Mouse (Mus musculus): ENCODE measurements around the gene Tfam.

The Tfam gene

GRCm38 (mm10) chr10:71222639-71223038 lies 15.4 kb downstream of the Tfam start:
- no peak for DNase-seq

- DNase-seq, result peak; percentile 59 to 83
Observed at GRCm38 (mm10) chr10:71218228-71218892, 19.7 kb downstream of the Tfam start.

GRCm38 (mm10) chr10:71215996-71216395 lies 22.1 kb downstream of the Tfam start:
- DNase-seq, result no peak

- no peak for DNase-seq
Observed at GRCm38 (mm10) chr10:71201512-71201911, 36.6 kb downstream of the Tfam start.

- DNase-seq, result no peak
Observed at GRCm38 (mm10) chr10:71200964-71201363, 37.1 kb downstream of the Tfam start.

- peak; percentile 22 to 44 for DNase-seq
Observed at GRCm38 (mm10) chr10:71198676-71199075, 39.4 kb downstream of the Tfam start.

GRCm38 (mm10) chr10:71197036-71197785 lies 40.9 kb downstream of the Tfam start:
- no peak for DNase-seq

GRCm38 (mm10) chr10:71195501-71195900 lies 42.6 kb downstream of the Tfam start:
- no peak for DNase-seq

GRCm38 (mm10) chr10:71194713-71195112 lies 43.4 kb downstream of the Tfam start:
- DNase-seq, result no peak

GRCm38 (mm10) chr10:71193319-71193718 lies 44.8 kb downstream of the Tfam start:
- DNase-seq, result no peak

GRCm38 (mm10) chr10:71192886-71193285 lies 45.2 kb downstream of the Tfam start:
- DNase-seq, result peak in 1 of 2 experiments; percentile 23

- DNase-seq, result peak in 1 of 2 experiments; percentile 57
Observed at GRCm38 (mm10) chr10:71188681-71189080, 49.4 kb downstream of the Tfam start.

- DNase-seq, result no peak
Observed at GRCm38 (mm10) chr10:71185059-71185458, 53.0 kb downstream of the Tfam start.

GRCm38 (mm10) chr10:71183339-71184031 lies 54.6 kb downstream of the Tfam start:
- DNase-seq, result no peak

- DNase-seq, result no peak
Observed at GRCm38 (mm10) chr10:71181931-71182330, 56.1 kb downstream of the Tfam start.

GRCm38 (mm10) chr10:71181091-71181490 lies 57.0 kb downstream of the Tfam start:
- DNase-seq, result no peak

- DNase-seq, result no peak
Observed at GRCm38 (mm10) chr10:71180057-71180456, 58.0 kb downstream of the Tfam start.

- DNase-seq, result no peak
Observed at GRCm38 (mm10) chr10:71177201-71177600, 60.9 kb downstream of the Tfam start.

- DNase-seq, result no peak
Observed at GRCm38 (mm10) chr10:71176341-71176740, 61.7 kb downstream of the Tfam start.
